Mouse (Mus musculus) right cerebral cortex, adult 18-20 months (tissue): Measurements from ENCODE around the gene Olfr544.

Experiments
- DNase-seq: peaks from one replicate; pipeline ENCODE4 v3.0.0; 2022; ENCODE audit warnings: mixed read lengths

The Olfr544 gene

DNA sequence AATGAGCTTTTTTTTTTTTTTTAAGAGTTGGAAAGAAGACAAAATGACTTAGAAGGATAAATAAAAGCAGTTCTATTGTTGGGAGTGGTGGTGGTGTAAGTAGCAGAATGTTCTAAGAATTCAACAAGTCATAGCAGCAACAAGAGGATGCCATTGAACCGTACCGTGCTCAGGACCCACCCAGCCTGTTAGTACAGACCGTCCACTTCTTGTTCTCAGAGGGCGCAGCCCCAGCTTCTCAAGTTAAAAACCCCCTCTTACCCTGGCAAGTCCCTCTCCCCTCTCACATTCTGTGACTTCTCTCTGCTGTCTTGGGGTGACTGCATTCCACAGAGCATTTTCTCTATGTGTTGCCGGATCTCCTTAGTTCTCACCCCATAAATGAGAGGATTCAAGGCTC is 11.5 kb downstream of the Olfr544 start:
- DNase-seq, result no peak

DNA sequence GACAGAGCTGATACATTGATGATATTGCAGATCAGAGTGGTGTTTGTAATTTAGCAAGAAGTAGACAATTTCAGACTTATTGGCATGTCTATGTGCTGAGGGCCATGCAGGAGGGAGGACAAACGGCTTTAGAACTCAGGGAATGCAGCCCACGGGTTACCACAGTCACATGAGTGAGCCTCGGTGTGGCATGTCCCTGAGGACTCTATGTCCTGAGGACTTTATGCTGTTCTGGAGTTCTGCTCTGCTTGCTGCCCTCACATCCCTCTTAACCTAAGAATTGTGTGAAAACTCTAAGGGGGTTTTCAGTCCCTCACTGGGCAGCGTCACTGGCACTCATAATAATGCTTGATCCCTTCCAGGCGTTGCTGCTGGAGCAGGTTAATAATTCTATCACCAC is 15.4 kb downstream of the Olfr544 start:
- no peak for DNase-seq

DNA sequence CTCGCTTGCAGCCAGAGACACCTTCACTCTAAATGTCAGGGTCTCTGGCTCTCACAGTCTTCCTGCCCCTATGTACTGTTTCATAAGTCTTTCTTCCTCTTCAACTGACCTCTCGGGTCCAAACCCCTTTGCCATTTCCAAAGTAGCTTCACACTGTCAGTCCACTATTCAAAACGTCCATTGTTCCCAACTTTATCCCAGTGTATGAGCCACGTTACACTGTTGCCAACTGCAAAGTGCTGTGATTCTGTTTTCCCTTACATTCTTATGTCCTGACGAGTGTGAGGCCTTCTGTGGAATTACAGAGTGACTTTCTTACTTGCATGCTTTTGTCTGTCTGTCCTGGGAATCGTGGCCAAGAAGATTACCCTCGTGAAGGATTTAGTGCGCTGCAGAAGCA is 20.5 kb downstream of the Olfr544 start:
- no peak for DNase-seq

DNA sequence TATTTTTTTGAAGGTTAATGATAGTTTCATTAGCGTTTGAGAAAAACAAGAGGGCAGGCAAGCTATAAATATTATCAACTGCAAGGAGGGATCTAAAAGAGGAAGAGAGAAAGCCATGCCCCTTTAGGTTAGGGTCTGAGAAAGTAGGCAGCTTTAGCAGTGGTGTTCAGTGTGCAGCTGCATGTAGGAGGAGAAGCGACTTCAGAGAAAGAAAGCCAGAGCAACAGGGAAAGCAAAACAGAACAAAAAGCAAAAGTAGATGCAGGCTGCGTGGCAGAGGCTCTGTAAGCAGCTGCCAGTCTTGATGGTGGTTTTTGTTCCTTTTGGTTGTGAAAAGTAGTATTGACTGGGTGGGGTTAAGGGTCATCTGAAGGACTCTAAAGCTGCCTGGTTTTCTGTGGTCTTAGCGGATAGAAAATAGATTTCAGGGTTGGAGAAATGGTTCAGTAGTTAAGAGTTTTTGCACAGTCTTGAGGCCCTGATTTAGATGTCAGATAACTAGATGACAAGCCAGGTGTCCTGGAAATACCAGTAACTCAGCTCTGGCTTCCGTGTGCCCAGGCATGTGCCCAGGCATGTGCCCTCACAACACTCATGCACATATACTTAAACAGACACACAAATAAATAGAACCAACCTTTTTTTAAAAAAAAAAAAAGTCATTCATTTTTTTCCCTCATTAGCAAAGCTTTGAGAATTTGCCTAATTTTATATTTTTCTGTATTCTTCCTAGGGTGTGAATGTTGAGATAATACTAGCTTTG is 29.3 kb downstream of the Olfr544 start:
- DNase-seq, result no peak

DNA sequence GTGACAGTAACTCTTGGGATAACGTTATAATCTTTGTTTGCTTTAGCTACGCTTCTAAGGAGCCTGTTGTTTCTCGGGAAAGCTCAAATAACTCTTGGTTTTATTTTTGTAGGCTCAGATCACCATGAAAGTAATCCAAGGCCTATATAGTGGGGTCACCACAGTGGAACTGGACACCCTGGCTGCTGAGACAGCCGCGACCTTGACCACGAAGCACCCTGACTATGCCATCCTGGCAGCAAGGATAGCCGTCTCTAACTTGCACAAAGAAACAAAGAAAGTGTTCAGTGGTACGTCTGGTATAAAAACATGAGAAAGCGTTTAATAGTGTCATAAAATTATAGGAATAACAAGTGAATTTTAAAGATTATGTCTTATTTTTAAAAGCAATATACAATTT is 41.7 kb downstream of the Olfr544 start:
- DNase-seq, result no peak

DNA sequence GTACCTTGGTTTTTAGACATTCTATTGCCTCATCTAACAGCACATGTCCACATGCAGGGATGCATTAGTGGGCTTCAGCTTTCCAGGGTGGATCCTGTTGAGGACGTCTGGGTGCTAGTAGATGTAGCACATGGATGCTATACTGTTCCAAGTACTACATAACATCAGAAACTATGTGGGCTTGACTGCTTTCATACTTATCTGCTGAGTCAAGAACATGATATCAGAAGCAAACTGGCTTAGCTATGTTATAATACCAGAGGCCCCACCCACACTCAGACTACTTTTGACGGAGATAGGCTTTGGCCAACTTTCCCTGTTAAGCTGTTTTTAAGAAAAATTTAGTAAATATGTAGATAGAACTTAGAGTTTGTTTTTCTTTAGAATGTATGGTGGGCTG is 43.8 kb downstream of the Olfr544 start:
- DNase-seq, result no peak

DNA sequence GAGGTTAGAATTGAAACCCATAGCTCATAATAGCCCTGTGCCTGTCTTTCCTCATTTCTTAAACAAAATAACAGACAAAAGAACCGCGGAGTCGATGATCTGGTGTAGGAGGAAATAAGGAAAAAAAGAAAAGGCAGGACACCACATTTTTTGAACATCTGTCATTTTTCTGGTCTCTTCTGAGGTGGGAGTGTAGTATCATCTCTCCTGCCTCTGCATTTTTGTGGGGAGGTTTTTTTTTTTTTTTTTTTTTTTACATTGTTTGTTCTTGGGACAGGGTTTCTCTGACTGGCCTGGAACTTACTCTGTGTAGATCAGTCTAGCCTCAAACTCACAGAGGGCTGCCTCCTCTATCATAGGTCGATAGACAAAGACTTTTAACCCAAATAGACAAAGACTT is 45.7 kb downstream of the Olfr544 start:
- DNase-seq, result no peak

DNA sequence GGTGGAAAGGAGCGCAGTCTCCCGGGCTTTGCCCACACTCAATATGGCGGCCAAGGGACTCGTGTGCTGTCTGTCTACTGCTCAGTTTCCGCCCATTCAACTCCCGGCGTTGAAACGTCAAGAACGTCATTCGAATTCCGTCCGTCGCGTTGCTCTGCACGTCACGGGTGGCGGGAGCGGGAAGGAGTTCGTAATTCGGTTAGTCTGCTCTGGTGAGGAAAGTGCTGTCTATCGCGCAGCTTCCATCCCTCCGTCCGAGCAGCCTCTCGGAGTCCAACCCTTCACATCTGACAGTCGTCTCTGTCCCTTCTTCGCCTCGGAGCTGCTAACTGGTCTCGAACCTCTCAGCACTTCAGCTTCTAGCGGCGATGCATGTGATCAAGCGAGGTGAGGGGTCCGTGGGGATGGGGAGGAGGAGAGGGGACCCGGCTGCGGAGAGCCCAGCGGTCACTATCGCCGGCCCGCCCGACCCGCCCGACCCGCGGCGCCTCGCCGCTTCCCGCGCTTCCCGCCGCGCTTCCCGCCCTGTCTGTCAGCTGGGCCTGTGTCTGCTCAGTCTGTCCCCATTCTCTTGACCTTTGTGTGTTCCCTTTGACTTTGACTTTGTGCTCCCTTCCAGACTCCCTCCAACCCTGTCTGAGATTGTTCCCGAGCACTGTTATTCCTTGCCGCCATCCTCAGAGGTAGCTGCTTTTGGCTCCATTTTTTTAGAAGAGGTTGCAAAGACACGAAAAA is 46.3 kb downstream of the Olfr544 start, which contains the start of gene Rrm1:
Gene Rrm1 (plus strand): TSS at position 39 of the 735 bp plus-strand sequence.
- DNase-seq, result peak; percentile 97

DNA sequence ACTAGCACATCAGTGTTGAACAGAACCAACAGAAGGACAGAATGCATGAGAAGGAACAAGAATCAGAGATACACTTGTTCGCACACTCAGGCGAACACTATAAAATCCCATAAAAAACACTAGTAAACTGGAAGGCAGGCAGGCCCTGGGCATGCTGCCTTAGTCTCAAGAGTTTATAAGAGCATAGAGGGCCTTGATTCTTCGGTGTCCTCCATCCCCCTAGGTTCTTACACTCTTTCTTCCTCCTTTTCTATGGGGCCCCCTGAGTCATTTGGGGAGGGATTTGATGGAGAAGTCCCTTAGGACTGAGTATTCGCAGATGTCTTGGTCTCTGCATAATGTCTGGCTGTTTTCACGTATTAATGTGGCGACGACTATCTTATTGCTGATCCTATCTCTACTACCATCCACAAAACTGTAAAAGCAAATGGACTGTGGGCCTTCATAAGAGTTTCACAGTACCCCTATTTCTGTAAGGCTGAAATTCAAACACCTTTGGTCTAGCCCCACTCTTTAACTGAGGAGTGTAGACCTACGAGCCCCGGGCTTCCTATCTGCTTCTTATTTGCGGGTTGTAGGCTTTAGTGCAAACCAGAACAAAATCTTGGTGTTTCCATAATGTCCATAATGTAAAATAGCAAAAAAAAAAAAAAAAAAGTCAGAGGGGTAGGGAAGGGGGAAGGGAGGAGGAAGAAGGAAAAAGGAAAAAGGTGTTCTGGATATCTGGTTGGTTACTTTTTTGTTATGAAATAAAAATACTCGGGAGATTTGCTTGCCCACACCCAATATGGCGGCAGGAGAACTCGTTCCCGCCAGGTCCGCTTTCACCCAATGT is 47.1 kb downstream of the Olfr544 start:
- no peak for DNase-seq

DNA sequence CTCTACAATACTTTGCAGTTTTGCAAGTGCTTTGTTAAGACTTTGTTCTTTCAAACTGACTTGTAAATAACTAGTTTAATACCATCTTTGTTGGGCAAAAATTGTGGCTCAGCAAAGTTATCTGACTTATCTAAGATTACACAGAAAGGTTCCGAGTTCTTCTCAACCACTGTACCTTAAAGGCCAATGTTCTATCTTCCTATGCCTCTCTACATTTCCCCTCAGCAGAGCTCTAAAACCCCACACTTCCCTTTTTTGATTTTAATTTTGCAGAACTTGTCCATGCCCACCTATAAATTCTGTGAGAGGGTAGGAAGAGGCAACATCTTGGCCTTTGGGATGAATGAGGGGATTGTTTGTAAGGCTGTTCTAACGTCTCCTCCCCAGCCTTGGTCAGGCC is 53.8 kb downstream of the Olfr544 start:
- DNase-seq, result no peak
